Mouse (Mus musculus) heart, postnatal 0 days (tissue): ENCODE results near the gene Kat6b.

Source experiments
- CTCF ChIP-seq: IDR thresholded peaks from 2 replicates; pipeline ENCODE4 v1.5.1; 2016; ENCODE audit warnings: antibody characterized with exemption, control low read depth, low read depth
- EP300 ChIP-seq: IDR thresholded peaks from 2 replicates; pipeline ENCODE4 v1.6.1; 2016; ENCODE audit warnings: antibody characterized with exemption, low read depth

DNA sequence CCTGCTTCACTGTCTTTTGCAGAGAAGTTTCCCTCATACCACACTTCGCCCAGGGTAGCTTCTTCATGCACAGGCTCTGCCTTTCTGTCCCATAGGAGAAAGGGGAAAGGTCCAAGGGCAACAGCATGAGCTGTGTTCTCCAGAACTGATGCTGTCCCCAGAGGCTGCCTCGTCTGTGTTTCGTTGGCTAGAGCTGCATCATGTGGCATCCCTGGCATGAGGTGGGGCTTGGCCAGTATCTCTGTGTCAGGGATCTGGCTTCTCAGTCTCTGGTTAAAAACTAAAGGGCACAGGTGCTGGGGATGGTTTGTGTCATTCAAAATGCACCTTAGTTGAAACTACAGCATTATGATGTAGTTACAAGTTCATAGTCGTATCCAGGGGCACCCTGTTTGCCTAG lies 64.3 kb downstream of the Kat6b start:
- TF ChIP-seq CTCF (no peak), EP300 (no peak)
